Mouse (Mus musculus) CD8-positive naive resting alpha-beta T cell, adult 2 months (primary cell): ENCODE data around the gene Pdzd7.

Experiments used
- DNase-seq, 2 experiments: peaks; one replicate each; pipeline ENCODE4 v3.0.0; 2022; ENCODE audit warnings: low read depth in 2 of 2, low spot score in 2 of 2

Gene Pdzd7

DNA sequence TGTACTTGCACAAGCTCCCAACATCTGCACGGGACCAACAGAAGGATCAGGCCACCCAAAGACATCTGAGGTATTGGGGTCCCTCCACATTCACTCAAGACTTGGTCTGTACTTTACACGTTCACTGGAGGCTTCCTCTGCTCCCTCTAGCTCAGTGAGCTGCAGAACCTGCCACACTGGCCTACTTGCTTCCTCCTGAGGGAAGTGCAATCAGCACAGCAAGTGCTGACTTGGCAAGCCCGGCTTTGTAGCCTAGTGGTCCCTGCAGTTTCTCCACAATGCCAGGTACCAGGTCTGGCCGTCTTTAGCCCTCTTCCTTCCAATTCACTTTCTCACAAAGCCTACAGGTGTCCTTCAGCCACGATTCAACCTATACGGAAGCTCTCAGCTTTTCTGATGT lies 58.5 kb downstream of the Pdzd7 start:
- no peak for DNase-seq

DNA sequence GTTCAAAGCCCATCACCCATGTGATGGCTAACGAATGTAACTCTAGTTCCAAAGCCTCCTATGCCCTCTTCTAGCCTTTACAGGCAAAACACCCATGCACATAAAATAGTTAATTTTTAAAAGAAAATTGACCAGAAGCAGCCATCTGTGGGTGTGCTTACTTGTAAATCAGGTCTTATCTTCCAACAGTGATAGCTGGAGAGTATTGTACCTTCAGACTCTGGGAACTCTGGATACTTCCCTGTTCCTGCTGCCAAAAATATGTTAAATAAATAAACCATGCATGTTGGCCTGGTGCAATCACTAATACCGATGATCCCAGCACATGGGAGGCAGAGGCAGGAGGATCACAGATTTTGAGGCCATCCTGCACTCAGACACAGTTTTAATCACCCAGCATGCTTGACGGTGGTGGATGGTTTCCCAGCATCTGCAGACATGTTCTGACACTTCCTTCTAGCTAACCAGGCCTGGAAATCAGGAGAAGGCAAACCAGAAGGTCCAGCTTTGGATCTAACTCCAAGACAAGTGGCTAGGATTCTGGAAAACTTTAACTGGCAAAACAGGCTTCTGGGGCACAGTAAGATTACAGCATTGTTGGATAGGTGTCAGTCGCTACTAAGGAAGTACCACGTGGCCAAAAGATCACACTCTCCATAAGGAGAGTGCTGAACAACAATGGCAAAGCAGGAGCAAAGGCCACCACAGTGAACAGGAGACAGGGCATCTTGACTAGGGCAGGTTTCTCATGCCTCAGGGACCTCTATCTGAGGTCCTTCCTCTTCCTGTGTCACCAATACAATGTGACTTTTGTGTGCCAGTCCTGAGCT lies 60.1 kb downstream of the Pdzd7 start:
- no peak for DNase-seq

DNA sequence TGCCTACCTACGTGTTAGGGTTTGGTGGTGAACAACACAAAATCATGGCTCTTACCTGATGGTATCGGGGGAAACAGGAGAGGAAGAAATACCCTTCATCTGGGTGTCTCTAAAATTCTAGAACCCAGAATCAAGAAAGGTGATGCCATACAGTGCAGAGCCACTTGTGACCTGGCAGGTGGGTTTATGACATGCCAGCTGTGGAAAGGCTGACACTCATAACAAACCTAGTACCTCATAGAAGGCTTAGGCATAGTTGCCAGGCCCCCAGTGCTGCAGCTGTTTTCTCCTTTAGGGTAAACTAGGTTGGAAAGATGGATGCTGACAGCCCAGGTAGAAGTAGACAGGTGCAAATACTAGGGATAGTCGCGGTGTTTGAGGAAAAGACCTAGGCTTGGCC lies 61.1 kb downstream of the Pdzd7 start:
- no peak for DNase-seq

DNA sequence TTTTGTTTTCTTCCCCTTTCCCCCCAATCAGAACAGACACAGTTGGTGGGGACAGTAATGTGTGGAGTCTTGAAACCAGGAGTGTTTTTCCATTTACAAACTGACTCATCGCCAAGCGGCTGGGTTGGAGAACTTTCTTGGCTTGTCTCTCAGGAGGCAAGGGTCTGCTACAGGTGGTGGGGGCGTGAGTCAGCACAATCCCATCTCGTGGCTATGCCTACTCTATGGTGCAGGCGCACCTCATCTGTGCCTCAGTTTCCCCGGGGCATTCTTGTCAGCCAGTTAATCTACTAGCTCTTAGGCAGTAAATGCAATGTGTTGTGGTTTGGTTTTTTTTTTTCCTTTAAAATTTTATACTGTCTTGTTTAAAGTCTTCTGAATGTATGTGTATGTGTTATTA lies 62.2 kb downstream of the Pdzd7 start:
- DNase-seq, result no peak

DNA sequence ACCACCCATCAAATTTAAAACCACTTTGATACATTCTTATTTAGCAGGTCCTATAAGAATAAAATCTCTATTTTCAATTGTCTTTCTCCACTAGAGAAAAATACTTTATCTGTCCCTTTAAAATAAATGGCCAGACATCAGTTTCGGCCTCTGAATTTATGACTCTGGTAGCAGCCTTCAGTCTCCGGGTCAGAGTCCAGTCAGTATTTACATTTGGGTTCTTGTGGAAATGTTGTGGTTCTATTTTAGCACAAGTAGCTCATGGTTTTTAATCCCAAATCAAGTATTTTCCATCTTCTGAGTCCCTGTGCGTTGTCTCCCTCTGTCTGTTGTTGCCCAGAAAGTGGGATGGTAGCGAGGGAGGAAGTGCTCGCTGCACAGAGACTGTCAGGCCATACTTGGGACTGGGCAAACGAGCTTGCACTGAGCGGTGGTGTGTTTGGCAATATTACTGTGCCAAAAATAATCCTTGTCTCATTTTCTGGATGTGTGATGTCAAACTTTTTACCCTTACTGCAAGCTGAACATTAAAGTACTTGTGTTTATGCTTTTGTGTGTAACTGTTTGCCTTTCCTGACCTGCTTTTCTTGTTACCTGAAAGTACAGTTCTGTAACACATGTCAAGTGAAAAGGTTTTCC lies 62.9 kb downstream of the Pdzd7 start:
- DNase-seq, result no peak

DNA sequence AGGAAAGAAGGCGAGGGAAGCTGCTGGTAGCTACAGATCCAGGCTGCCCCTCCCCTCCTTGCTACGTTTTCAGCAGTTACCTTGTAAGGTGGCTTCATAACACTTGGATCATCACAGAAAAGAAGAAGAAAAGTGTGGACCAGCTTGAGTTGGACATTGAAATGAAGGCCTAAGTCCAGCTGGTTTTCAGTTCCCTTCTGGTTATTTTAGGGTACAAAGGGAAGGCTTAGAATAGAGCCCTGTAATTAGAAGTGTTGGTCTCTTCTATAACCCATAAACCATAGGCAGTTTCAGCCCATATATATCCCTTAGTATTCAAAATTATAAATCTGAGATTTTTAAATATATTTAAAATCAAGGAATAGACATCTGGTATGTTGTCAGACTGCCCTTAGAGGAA lies 64.7 kb downstream of the Pdzd7 start:
- DNase-seq, result no peak

DNA sequence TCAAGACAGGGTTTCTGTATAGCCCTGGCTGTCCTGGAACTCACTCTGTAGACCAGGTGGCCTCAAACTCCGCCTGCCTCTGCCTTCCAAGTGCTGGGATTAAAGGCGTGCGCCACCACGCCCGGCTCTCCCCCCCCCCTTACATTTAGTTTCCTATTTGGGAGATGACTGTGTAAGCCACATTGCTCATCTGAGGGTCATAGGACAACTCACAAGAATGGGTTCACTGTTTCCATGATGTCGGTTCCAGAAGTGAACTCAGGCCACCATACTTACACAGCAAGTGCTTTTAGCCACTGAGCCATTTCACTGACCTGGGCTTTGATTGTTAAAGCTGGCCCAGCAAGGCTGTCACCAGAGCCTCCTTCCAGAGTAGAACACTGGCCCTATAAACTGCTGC lies 68.4 kb downstream of the Pdzd7 start:
- DNase-seq, result no peak
